Mouse (Mus musculus) cerebellum, adult 2 months (tissue): Measurements from ENCODE around the gene Sdr9c7. TPM values are rescaled to one million over a fixed set of nuclear protein-coding genes. Genes with fewer than 3 reads are reported as not detected.
"Not testable (repeated sequence)": the region's sequence is repeated elsewhere in the genome, so short reads cannot be mapped to it uniquely, and the experiment has no call there.

Experiments
- DNase-seq, 2 experiments: peaks; one replicate each; pipeline ENCODE4 v3.0.0; 2021
- H3K27ac ChIP-seq: fragments of 200-500 bp; 2 replicates; pipeline ENCODE4 v1.5.1; 2012; ENCODE audit warnings: low read length, control low read depth, inconsistent platforms; ENCODE audit not compliant: insufficient read depth
- H3K27me3 ChIP-seq: fragments of 200-500 bp; 2 replicates; pipeline ENCODE4 v1.6.1; 2012; ENCODE audit warnings: inconsistent platforms, mild to moderate bottlenecking, low read length, moderate library complexity; ENCODE audit not compliant: control insufficient read depth, insufficient read depth
- H3K4me1 ChIP-seq: fragments of 200-500 bp; 2 replicates; pipeline ENCODE4 v1.6.1; 2011; ENCODE audit warnings: low read length; ENCODE audit not compliant: control insufficient read depth, insufficient read depth
- H3K4me3 ChIP-seq: fragments of 200-500 bp; replicated peaks from 2 replicates; pipeline ENCODE3; 2011; ENCODE audit warnings: mild to moderate bottlenecking, low read depth, low read length, control low read depth; ENCODE audit not compliant: insufficient read depth
- CTCF ChIP-seq: fragments of 200-500 bp; IDR thresholded peaks from 2 replicates; pipeline ENCODE4 v1.5.1; 2011; ENCODE audit warnings: low read depth, mild to moderate bottlenecking, control low read depth, low read length, moderate library complexity, borderline replicate concordance; ENCODE audit not compliant: insufficient read depth
- POLR2A ChIP-seq: fragments of 200-500 bp; IDR thresholded peaks from 2 replicates; pipeline ENCODE4 v1.6.1; 2011; ENCODE audit warnings: low read length, control low read depth, borderline replicate concordance; ENCODE audit not compliant: insufficient read depth
- WGBS: fragments of 180-500 bp; shearing (Covaris S2); methylation state at CpG from one replicate; pipeline ENCODE4 v1.1.7; 2018; 5-methylcytosine and 5-hydroxymethylcytosine counted together
- polyA plus RNA-seq: library from polyadenylated mRNA; depleted of rRNA; stranded (reverse); fragments of >200 nt; gene quantifications from 2 replicates; pipeline ENCODE4 v1.2.3, GENCODE M21; 2012

The Sdr9c7 gene
- polyA plus RNA-seq, 1 experiment, result 0.13 TPM

- WGBS, result 71% methylated on average over 3 of the region's 3 CpGs
- no peak for DNase-seq
These were observed 19.1 kb upstream of the Sdr9c7 start for GRCm38 (mm10) chr10:127879155-127879688.

GRCm38 (mm10) chr10:127881041-127881440, 17.3 kb upstream of the Sdr9c7 start:
- no peak for DNase-seq
- TF ChIP-seq CTCF, result no peak
- TF ChIP-seq POLR2A, result no peak
- WGBS, result 90% methylated on average over 4 of the region's 4 CpGs
- Histone ChIP-seq H3K4me3 (no peak overlapping the region), H3K4me1 (no peaks in the 10 kb centered on the region), H3K27me3 (no peaks in the 10 kb centered on the region), H3K27ac (no peak overlapping the region)

More at GRCm38 (mm10) chr10:127879155-127879688, 19.1 kb upstream of the Sdr9c7 start:
- Histone ChIP-seq H3K27ac (no peak overlapping the region), H3K4me1 (no peaks in the 10 kb centered on the region), H3K27me3 (no peaks in the 10 kb centered on the region), H3K4me3 (no peak overlapping the region)
- TF ChIP-seq POLR2A (no peak), CTCF (no peak)

- no peak overlapping the region for H3K4me3 ChIP-seq
- H3K4me1 ChIP-seq, result no peaks in the 10 kb centered on the region
- 57% methylated on average over 1 of the region's 1 CpGs for WGBS
- no peak for DNase-seq
- H3K27me3 ChIP-seq, result no peaks in the 10 kb centered on the region
- H3K27ac ChIP-seq, result no peak overlapping the region
- TF ChIP-seq POLR2A, result no peak
- no peak for TF ChIP-seq CTCF
These were observed 11.8 kb upstream of the Sdr9c7 start for GRCm38 (mm10) chr10:127886551-127886950.

GRCm38 (mm10) chr10:127886971-127887370, 11.3 kb upstream of the Sdr9c7 start:
- no peak overlapping the region for H3K27ac ChIP-seq
- H3K4me1 ChIP-seq, result no peaks in the 10 kb centered on the region
- 75% methylated on average over 4 of the region's 4 CpGs for WGBS
- TF ChIP-seq CTCF (no peak), POLR2A (no peak)
- no peaks in the 10 kb centered on the region for H3K27me3 ChIP-seq
- no peak for DNase-seq
- H3K4me3 ChIP-seq, result no peak overlapping the region

- TF ChIP-seq POLR2A (no peak), CTCF (no peak)
- no peak for DNase-seq
- H3K27me3 ChIP-seq, result no peaks in the 10 kb centered on the region
- H3K4me3 ChIP-seq, result no peak within 1 kb of the TSS
- H3K27ac ChIP-seq, result no peak within 1 kb of the TSS
- H3K4me1 ChIP-seq, result no peaks in the 10 kb centered on the region
These were observed 9.7 kb upstream of the Sdr9c7 start, which contains the start of gene Rdh7 for GRCm38 (mm10) chr10:127888605-127889004. Gene Rdh7 (minus strand): TSS chr10:127888817.

- Histone ChIP-seq H3K27ac (no peak overlapping the region), H3K4me1 (no peaks in the 10 kb centered on the region), H3K4me3 (no peak overlapping the region), H3K27me3 (no peaks in the 10 kb centered on the region)
- 72% methylated on average over 1 of the region's 1 CpGs for WGBS
- no peak for TF ChIP-seq CTCF
- no peak for TF ChIP-seq POLR2A
- DNase-seq, result no peak
These were observed 6.8 kb upstream of the Sdr9c7 start for GRCm38 (mm10) chr10:127891481-127891880.

GRCm38 (mm10) chr10:127893163-127894022, 4.9 kb upstream of the Sdr9c7 start:
- H3K4me3 ChIP-seq, H3K27me3 ChIP-seq, DNase-seq, H3K4me1 ChIP-seq, H3K27ac ChIP-seq: not testable (repeated sequence)
- WGBS, result 60% methylated on average over 5 of the region's 5 CpGs

GRCm38 (mm10) chr10:127896705-127897104, 1.6 kb upstream of the Sdr9c7 start:
- no peak for DNase-seq
- Histone ChIP-seq H3K27ac (no peak overlapping the region), H3K4me1 (no peaks in the 10 kb centered on the region), H3K4me3 (no peak overlapping the region), H3K27me3 (no peaks in the 10 kb centered on the region)
- 66% methylated on average over 5 of the region's 5 CpGs for WGBS
- no peak for TF ChIP-seq CTCF
- no peak for TF ChIP-seq POLR2A
